Mouse (Mus musculus): ENCODE measurements around the gene Coq10b.

GRCm38 (mm10) chr1:55043164-55043563 lies 9.4 kb upstream of the Coq10b start:
- no peak for TF ChIP-seq CTCF (IDR thresholded peaks at IDR 0.05)
- TF ChIP-seq EP300 (IDR thresholded peaks at IDR 0.05), result no peak
